Mouse (Mus musculus): ENCODE measurements around the gene Pde6g. TPM values are rescaled to one million over a fixed set of nuclear protein-coding genes. Genes with fewer than 3 reads are reported as not detected.
A peak's percentile ranks its signal among the peaks of the same experiment; 100 is the strongest.
"Not testable (repeated sequence)": the region's sequence is repeated elsewhere in the genome, so short reads cannot be mapped to it uniquely, and the experiment has no call there.

The Pde6g gene
- total and polyA plus RNA-seq, 3 experiments = 0.35 to 0.84 TPM; not detected in 1

GRCm38 (mm10) chr11:120417852-120418251, 35.4 kb downstream of the Pde6g start:
- Histone ChIP-seq H3K9me3 (replicated peaks; ENCODE audit: insufficient read depth, low read length) (no peaks in the 10 kb centered on the region), H3K27me3 (ENCODE audit: control insufficient read depth in 1 of 2, insufficient read depth in 2 of 2, low read length in 2 of 2) (no peaks in the 10 kb centered on the region), H3K4me3 (ENCODE audit: control insufficient read depth in 1 of 2, insufficient read depth in 1 of 2, low read depth in 2 of 2, low read length in 2 of 2) (no peak overlapping the region), H3K36me3 (ENCODE audit: control insufficient read depth in 1 of 2, insufficient read depth in 2 of 2, low read length in 2 of 2) (peaks cover 0 to 62% of the 10 kb centered on the region in 2 experiments; a peak in 2 of 4 replicates), H3K79me2 (ENCODE audit: control insufficient read depth, insufficient read depth, low read length, poor library complexity) (peaks cover 6% of the 10 kb centered on the region; the same call in 1 of the 2 replicates), H3K4me1 (ENCODE audit: control insufficient read depth in 1 of 2, insufficient read depth in 2 of 2, low read length in 2 of 2) (no peaks in the 10 kb centered on the region), H3K9ac (ENCODE audit: control insufficient read depth, low read depth, low read length, poor library complexity, severe bottlenecking) (no peak overlapping the region), H3K27ac (ENCODE audit: control insufficient read depth, low read depth, low read length) (no peak overlapping the region)
- TF ChIP-seq USF2 (IDR thresholded peaks at IDR 0.05; ENCODE audit: borderline replicate concordance in 1 of 2, insufficient read depth in 1 of 2, low read depth in 1 of 2, low read length in 2 of 2) (no peak), MAX (IDR thresholded peaks at IDR 0.05; ENCODE audit: low read length) (no peak), MYC (IDR thresholded peaks at IDR 0.05; ENCODE audit: low read depth, low read length) (no peak), ZKSCAN1 (IDR thresholded peaks at IDR 0.05; ENCODE audit: low read depth, low read length) (no peak), UBTF (IDR thresholded peaks at IDR 0.05; ENCODE audit: borderline replicate concordance, insufficient read depth, low read depth, low read length) (no peak), MEF2A (IDR thresholded peaks at IDR 0.05; ENCODE audit: extremely low read depth, insufficient replicate concordance, low read depth, low read length, poor library complexity, severe bottlenecking) (no peak), TBP (IDR thresholded peaks at IDR 0.05; ENCODE audit: low read depth, low read length) (no peak), E2F4 (IDR thresholded peaks at IDR 0.05; ENCODE audit: borderline replicate concordance, low read depth, low read length) (no peak), NRF1 (IDR thresholded peaks at IDR 0.05; ENCODE audit: insufficient read depth, low read depth, low read length, poor library complexity, severe bottlenecking) (no peak), POLR2AphosphoS2 (IDR thresholded peaks at IDR 0.05; ENCODE audit: low read length) (no peak), RAD21 (IDR thresholded peaks at IDR 0.05; ENCODE audit: low read depth, low read length) (no peak), GATA1 (IDR thresholded peaks at IDR 0.05; ENCODE audit: low read depth, low read length) (no peak), GABPA (IDR thresholded peaks at IDR 0.05; ENCODE audit: low read depth, low read length) (no peak), ELF1 (IDR thresholded peaks at IDR 0.05; ENCODE audit: low read depth, low read length) (no peak), JUND (IDR thresholded peaks at IDR 0.05; ENCODE audit: low read depth, low read length) (no peak), CHD1 (IDR thresholded peaks at IDR 0.05; ENCODE audit: low read depth, low read length) (no peak), CTCF (IDR thresholded peaks at IDR 0.05 in 2 of 3, conservative IDR thresholded peaks at IDR 0.05 in 1 of 3; ENCODE audit: control insufficient read depth in 1 of 3, insufficient read depth in 1 of 3, low read depth in 2 of 3, low read length in 3 of 3, poor library complexity in 1 of 3, severe bottlenecking in 1 of 3) (no peak)
- DNase-seq (ENCODE audit: low read depth, low spot score) = no peak

GRCm38 (mm10) chr11:120413621-120414020, 39.7 kb downstream of the Pde6g start:
- not testable (repeated sequence) for H3K4me1 ChIP-seq (ENCODE audit: control insufficient read depth in 1 of 2, insufficient read depth in 2 of 2, low read length in 2 of 2); H3K4me3 ChIP-seq (ENCODE audit: control insufficient read depth in 1 of 2, insufficient read depth in 1 of 2, low read depth in 2 of 2, low read length in 2 of 2); H3K27ac ChIP-seq (ENCODE audit: control insufficient read depth, low read depth, low read length); H3K9me3 ChIP-seq (replicated peaks; ENCODE audit: insufficient read depth, low read length); DNase-seq (ENCODE audit: low read depth, low spot score); H3K27me3 ChIP-seq (ENCODE audit: control insufficient read depth in 1 of 2, insufficient read depth in 2 of 2, low read length in 2 of 2); H3K79me2 ChIP-seq (ENCODE audit: control insufficient read depth, insufficient read depth, low read length, poor library complexity); H3K9ac ChIP-seq (ENCODE audit: control insufficient read depth, low read depth, low read length, poor library complexity, severe bottlenecking)
- TF ChIP-seq ZNF384 (IDR thresholded peaks at IDR 0.05; ENCODE audit: low read depth, low read length) (peak; percentile 74), CTCF (IDR thresholded peaks at IDR 0.05 in 2 of 3, conservative IDR thresholded peaks at IDR 0.05 in 1 of 3; ENCODE audit: control insufficient read depth in 1 of 3, insufficient read depth in 1 of 3, low read depth in 2 of 3, low read length in 3 of 3, poor library complexity in 1 of 3, severe bottlenecking in 1 of 3) (0 out of 6 replicates have a peak, but pooled peaks of 1 of the 3 experiments have one; percentile 3)
- H3K36me3 ChIP-seq (ENCODE audit: control insufficient read depth in 1 of 2, insufficient read depth in 2 of 2, low read length in 2 of 2) = peaks cover 0 to 50% of the 10 kb centered on the region in 2 experiments; a peak in 2 of 4 replicates

Measured in MEL (cell line).